Mouse (Mus musculus) midbrain, embryonic 16.5 days (tissue): Measurements from ENCODE around the gene Nsmce4a. TPM values are rescaled to one million over a fixed set of nuclear protein-coding genes. Genes with fewer than 3 reads are reported as not detected.

Source experiments
- ATAC-seq: fragments of 200-750 bp; cut with Nextera tagmentation; 2 replicates; pipeline ENCODE4 v1.8.0; 2017; ENCODE audit warnings: moderate TSS enrichment
- H3K27ac ChIP-seq: fragments of 300-500 bp; sonication (generic); 2 replicates; pipeline ENCODE4 v1.5.1; 2014; ENCODE audit warnings: mild to moderate bottlenecking, low read length, mixed read lengths
- H3K27me3 ChIP-seq: fragments of 300-500 bp; sonication (generic); 2 replicates; pipeline ENCODE4 v1.6.1; 2014; ENCODE audit warnings: low read depth, low read length, mixed read lengths; ENCODE audit not compliant: control insufficient read depth, insufficient read depth
- H3K36me3 ChIP-seq: fragments of 300-500 bp; sonication (generic); 2 replicates; pipeline ENCODE4 v1.6.1; 2014; ENCODE audit warnings: mild to moderate bottlenecking, low read length, moderate library complexity, mixed read lengths; ENCODE audit not compliant: control insufficient read depth, insufficient read depth
- H3K4me1 ChIP-seq: fragments of 300-500 bp; sonication (generic); 2 replicates; pipeline ENCODE4 v1.6.1; 2014; ENCODE audit warnings: mild to moderate bottlenecking, low read length, mixed read lengths; ENCODE audit not compliant: control insufficient read depth, insufficient read depth
- H3K4me2 ChIP-seq: fragments of 300-500 bp; sonication (generic); 2 replicates; pipeline ENCODE4 v1.6.1; 2014; ENCODE audit warnings: mild to moderate bottlenecking, low read length, mixed read lengths
- H3K4me3 ChIP-seq: fragments of 300-500 bp; sonication (generic); 2 replicates; pipeline ENCODE4 v1.5.1; 2014; ENCODE audit warnings: low read depth, mild to moderate bottlenecking, low read length, moderate library complexity, mixed read lengths
- H3K9ac ChIP-seq: fragments of 300-500 bp; sonication (generic); 2 replicates; pipeline ENCODE4 v1.6.1; 2014; ENCODE audit warnings: low read depth, low read length, mixed read lengths
- H3K9me3 ChIP-seq: fragments of 300-500 bp; sonication (generic); replicated peaks from 2 replicates; pipeline ENCODE4 v1.6.1; 2014; ENCODE audit warnings: mild to moderate bottlenecking, low read length, mixed read lengths; ENCODE audit not compliant: control insufficient read depth, poor library complexity, severe bottlenecking
- WGBS: fragments of 180-500 bp; shearing (Covaris S2); extraction: QIAGEN DNeasy Blood & Tissue Kit; methylation state at CpG from one replicate; pipeline ENCODE4 v1.1.7; 2014; 5-methylcytosine and 5-hydroxymethylcytosine counted together
- polyA plus RNA-seq: library from polyadenylated mRNA; unstranded; fragments of >200 nt; fragmentation: Nextera tagmentation; extraction: Ambion mirVana; gene quantifications from 2 replicates; pipeline ENCODE4 v1.2.1, GENCODE M21; 2015

Nsmce4a gene
- polyA plus RNA-seq, 1 experiment from 2014 or later = 70.3 TPM

GRCm38 (mm10) chr7:130590081-130590828 is 17.3 kb upstream of the Nsmce4a start:
- H3K4me2 ChIP-seq = no peak overlapping the region
- 32% methylated on average over 13 of the region's 13 CpGs for WGBS
- H3K4me1 ChIP-seq = peaks cover 4% of the 10 kb centered on the region; the same call in 1 of the 2 replicates
- no peaks in the 10 kb centered on the region for H3K36me3 ChIP-seq
- no peaks in the 10 kb centered on the region for H3K27me3 ChIP-seq
- no peak overlapping the region for H3K4me3 ChIP-seq
- ATAC-seq = no peak
- no peak overlapping the region for H3K27ac ChIP-seq
- no peak overlapping the region for H3K9ac ChIP-seq
- H3K9me3 ChIP-seq = no peaks in the 10 kb centered on the region

DNA sequence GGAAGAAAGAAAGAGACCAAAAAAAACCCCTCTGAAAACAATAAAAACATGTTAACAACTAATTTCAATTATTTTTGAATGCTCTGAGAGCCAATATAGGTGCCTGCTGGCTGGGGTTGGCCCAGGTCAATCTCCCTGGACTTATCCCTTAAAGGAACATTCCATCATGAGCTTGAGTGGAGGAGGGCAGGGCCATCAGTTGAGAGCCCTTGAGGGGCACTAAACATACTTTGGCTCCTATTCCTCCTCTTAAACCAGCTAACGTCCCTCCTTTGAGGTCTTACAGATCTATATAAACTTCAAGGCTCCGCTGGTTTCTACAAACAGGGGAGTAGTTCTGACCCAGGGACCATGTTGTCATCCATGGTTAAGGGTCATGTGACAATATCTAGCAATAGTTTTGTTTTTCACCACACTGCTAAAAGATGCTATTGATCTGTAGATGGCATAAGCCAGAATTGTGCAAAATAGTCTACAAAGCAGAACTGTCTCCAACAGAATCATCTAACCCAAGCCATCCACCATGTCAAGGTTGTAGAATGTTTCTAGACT is 13.7 kb upstream of the Nsmce4a start:
- Histone ChIP-seq H3K9me3 (no peaks in the 10 kb centered on the region), H3K9ac (no peak overlapping the region), H3K4me1 (peaks cover 2% of the 10 kb centered on the region; the same call in 1 of the 2 replicates), H3K36me3 (no peaks in the 10 kb centered on the region), H3K27ac (no peak overlapping the region), H3K4me3 (no peak overlapping the region), H3K27me3 (no peaks in the 10 kb centered on the region), H3K4me2 (no peak overlapping the region)
- no peak for ATAC-seq
- 71% methylated on average over 2 of the region's 2 CpGs for WGBS

DNA sequence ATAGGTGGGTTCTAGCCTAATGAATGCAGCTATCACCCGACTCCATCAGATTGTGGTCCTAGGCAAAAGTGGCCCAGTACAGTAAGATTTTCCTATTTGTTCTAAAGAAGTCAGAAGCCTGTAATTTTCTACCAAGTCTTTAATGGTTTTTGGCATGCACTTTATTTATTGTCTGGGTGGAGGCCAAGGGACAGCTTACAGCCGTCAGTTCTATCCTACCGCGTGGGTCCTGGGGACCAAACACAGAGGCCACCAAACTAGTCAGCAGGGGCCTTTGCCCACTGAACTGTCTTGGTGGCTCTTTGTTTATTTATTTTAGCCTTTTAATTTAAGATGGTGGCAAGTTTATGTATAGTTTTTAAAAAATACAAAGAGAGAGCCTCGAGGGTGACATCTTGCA is 5.7 kb upstream of the Nsmce4a start:
- Histone ChIP-seq H3K4me1 (no peaks in the 10 kb centered on the region), H3K4me3 (no peak overlapping the region), H3K9ac (no peak overlapping the region), H3K27ac (no peak overlapping the region), H3K27me3 (no peaks in the 10 kb centered on the region), H3K9me3 (no peaks in the 10 kb centered on the region), H3K4me2 (no peak overlapping the region), H3K36me3 (no peaks in the 10 kb centered on the region)
- ATAC-seq = no peak
- 82% methylated on average over 5 of the region's 5 CpGs for WGBS

DNA sequence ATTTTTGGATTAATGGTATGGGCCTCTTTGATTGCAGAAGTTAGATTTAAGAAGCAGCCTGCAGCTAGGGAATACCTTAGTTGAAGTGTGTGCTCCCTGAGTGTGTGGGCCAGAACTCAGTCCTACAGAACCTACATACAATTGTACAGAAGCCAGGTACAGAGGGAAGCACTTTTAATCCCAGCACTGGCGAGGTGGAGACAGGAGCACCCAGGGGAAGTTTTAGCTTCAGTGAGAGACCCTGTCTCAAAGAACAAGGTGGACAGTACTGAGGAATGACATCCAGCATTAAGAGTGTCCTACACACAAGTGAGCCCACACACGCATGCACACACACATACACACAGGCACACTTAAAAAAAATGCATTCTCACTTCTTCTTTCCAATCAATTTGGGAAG is 5.1 kb upstream of the Nsmce4a start:
- Histone ChIP-seq H3K27me3 (no peaks in the 10 kb centered on the region), H3K4me2 (no peak overlapping the region), H3K9ac (no peak overlapping the region), H3K4me3 (no peak overlapping the region), H3K9me3 (no peaks in the 10 kb centered on the region), H3K27ac (no peak overlapping the region), H3K4me1 (no peaks in the 10 kb centered on the region), H3K36me3 (no peaks in the 10 kb centered on the region)
- ATAC-seq = no peak
- 86% methylated on average over 2 of the region's 2 CpGs for WGBS

DNA sequence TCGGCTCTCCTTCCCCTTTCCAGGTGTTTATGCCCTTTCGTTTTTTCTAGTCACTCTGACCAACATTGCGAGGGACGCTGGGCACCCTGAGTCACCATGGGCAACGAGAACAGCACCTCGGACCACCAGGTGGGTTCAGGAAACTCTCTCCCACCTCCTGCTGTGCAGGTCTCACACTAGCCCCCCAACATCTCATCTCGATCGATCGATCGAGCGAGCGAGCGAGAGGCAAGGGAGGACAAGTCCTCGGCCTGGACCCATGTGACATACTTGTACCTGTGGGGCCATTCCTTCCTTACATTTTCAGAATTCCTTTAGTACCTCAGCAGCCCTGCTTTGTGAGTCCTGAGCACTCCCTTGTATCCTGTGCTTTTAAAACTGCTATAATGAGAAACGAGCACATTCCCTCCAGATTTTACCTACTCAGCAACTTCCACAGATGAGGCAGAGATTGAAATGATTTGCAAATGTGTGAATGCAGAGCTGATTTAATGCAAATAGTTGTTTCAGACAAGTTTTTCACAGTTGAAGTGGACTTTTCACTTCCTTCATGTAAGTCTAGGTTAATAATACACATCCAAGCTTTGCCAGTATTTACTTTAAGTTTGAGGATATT is 4.6 kb upstream of the Nsmce4a start, which contains the start of gene Tacc2:
Gene Tacc2 (plus strand): TSS at position 51 of the 616 bp plus-strand sequence.
- 59% methylated on average over 15 of the region's 15 CpGs for WGBS
- Histone ChIP-seq H3K4me2 (no peak within 1 kb of the TSS), H3K4me1 (no peaks in the 10 kb centered on the region), H3K9me3 (no peaks in the 10 kb centered on the region), H3K27ac (no peak within 1 kb of the TSS), H3K4me3 (no peak within 1 kb of the TSS), H3K27me3 (no peaks in the 10 kb centered on the region), H3K9ac (no peak within 1 kb of the TSS), H3K36me3 (no peaks in the 10 kb centered on the region)
- ATAC-seq = no peak

DNA sequence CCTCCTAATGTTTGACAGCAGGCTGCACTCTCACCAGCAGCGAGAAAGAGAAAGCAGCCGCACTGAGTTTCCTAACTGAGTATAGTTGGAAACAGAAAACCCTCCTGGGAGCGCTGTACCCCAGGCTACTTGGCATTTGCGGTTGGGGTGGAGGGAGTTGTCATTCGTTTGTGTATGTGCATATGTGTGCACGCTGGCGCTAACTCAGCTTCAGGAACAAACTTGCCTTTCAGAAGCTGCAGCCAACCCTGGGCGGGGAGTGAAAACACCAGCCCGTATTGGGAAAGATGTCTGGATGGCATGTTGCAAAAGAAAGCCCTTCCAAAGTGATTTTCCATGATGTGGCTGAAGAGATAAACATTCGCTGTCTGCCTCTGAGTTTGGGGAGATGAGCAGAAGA is 4.1 kb upstream of the Nsmce4a start:
- no peak overlapping the region for H3K4me2 ChIP-seq
- no peak overlapping the region for H3K27ac ChIP-seq
- H3K4me1 ChIP-seq = no peaks in the 10 kb centered on the region
- no peak overlapping the region for H3K9ac ChIP-seq
- H3K27me3 ChIP-seq = no peaks in the 10 kb centered on the region
- H3K4me3 ChIP-seq = no peak overlapping the region
- WGBS = 42% methylated on average over 10 of the region's 10 CpGs
- H3K36me3 ChIP-seq = no peaks in the 10 kb centered on the region
- ATAC-seq = no peak
- no peaks in the 10 kb centered on the region for H3K9me3 ChIP-seq

- no peak overlapping the region for H3K27ac ChIP-seq
- WGBS = 43% methylated on average over 13 of the region's 13 CpGs
- no peak overlapping the region for H3K4me2 ChIP-seq
- no peaks in the 10 kb centered on the region for H3K36me3 ChIP-seq
- H3K9me3 ChIP-seq = no peaks in the 10 kb centered on the region
- no peaks in the 10 kb centered on the region for H3K4me1 ChIP-seq
- no peak overlapping the region for H3K9ac ChIP-seq
- H3K4me3 ChIP-seq = no peak overlapping the region
- peak; percentile 73 for ATAC-seq
- H3K27me3 ChIP-seq = no peaks in the 10 kb centered on the region
These were observed 1.5 kb upstream of the Nsmce4a start for GRCm38 (mm10) chr7:130574211-130574991.

DNA sequence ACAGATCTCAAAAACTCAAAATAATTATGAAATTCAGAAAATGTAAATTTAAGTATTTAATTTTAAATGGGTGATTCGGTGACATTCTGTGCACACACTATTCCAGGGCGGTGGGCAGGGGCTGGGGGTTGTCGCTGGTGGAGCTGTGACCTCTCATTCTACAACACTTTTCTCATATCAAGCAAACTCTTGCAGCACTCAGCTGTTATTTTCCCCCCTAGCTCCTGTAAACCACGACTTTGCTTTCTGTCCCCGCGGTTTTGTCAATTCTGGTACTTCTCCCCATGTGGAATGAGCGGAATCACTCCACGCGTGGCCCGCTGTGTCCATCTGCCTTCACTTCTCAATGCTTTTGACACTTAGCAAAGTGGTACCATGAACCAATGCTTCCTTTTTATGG is 828 bp upstream of the Nsmce4a start:
- Histone ChIP-seq H3K27ac (no peak overlapping the region), H3K9ac (no peak overlapping the region), H3K36me3 (no peaks in the 10 kb centered on the region), H3K4me3 (no peak overlapping the region), H3K4me1 (no peaks in the 10 kb centered on the region), H3K27me3 (no peaks in the 10 kb centered on the region), H3K4me2 (no peak overlapping the region), H3K9me3 (no peaks in the 10 kb centered on the region)
- no peak for ATAC-seq
- 91% methylated on average over 10 of the region's 10 CpGs for WGBS
